22 mouse cellular contexts compared by ENCODE assay signal in genomic region chr17:65851749-65852148, GRCm38 (mm10). TPM values are rescaled to one million over a fixed set of nuclear protein-coding genes. Genes with fewer than 3 reads are reported as not detected.
DNase-seq lines count a peak whose midpoint lies in the region; ATAC-seq and TF ChIP-seq lines count a peak whose summit lies in the region.
"Had no signal": no experiment of that assay in that cellular context is flagged by ENCODE, and none has a peak within 500 bp of the region (broad histone marks: within the 10 kb centered on the region; RNA-seq: fewer than 3 reads in every experiment).

No protein-coding gene starts in this region.

- H3K27ac ChIP-seq in kidney, postnatal 0 days: no peak overlapping the region
- H3K27ac ChIP-seq in kidney, embryonic 15.5 days: no peak overlapping the region
- no peak overlapping the region for H3K27ac ChIP-seq in midbrain, postnatal 0 days (ENCODE audit: low read depth, low read length)
- no peak overlapping the region for H3K27ac ChIP-seq in midbrain, embryonic 15.5 days
- no peak overlapping the region for H3K27ac ChIP-seq in MEL (ENCODE audit: control insufficient read depth, low read depth, low read length)
- H3K27ac ChIP-seq: forebrain, embryonic 12.5 days; heart, embryonic 13.5 days; hindbrain, embryonic 14.5 days; lung, embryonic 15.5 days had no signal

- H3K9me3 ChIP-seq in kidney, postnatal 0 days (replicated peaks; ENCODE audit: low read length): no peaks in the 10 kb centered on the region
- no peaks in the 10 kb centered on the region for H3K9me3 ChIP-seq in kidney, embryonic 15.5 days (replicated peaks)
- no peaks in the 10 kb centered on the region for H3K9me3 ChIP-seq in midbrain, postnatal 0 days (ENCODE audit: low read length)
- no peaks in the 10 kb centered on the region for H3K9me3 ChIP-seq in midbrain, embryonic 15.5 days
- no peaks in the 10 kb centered on the region for H3K9me3 ChIP-seq in MEL (replicated peaks; ENCODE audit: insufficient read depth, low read length)
- H3K9me3 ChIP-seq: forebrain, embryonic 12.5 days; heart, embryonic 13.5 days; lung, embryonic 15.5 days had no signal

- TF ChIP-seq EP300 in MEL (IDR thresholded peaks at IDR 0.05; ENCODE audit: low read depth in 1 of 2, low read length in 2 of 2): no peak

- H3K36me3 ChIP-seq in kidney, postnatal 0 days (ENCODE audit: insufficient read depth, low read length): peaks cover 40% of the 10 kb centered on the region; the same call in 1 of the 2 replicates
- peaks cover 90% of the 10 kb centered on the region for H3K36me3 ChIP-seq in kidney, embryonic 15.5 days
- peaks cover 52% of the 10 kb centered on the region for H3K36me3 ChIP-seq in midbrain, postnatal 0 days (ENCODE audit: insufficient read depth, low read length)
- H3K36me3 ChIP-seq in midbrain, embryonic 15.5 days (replicated peaks): peaks cover 24% of the 10 kb centered on the region
- H3K36me3 ChIP-seq in MEL (ENCODE audit: control insufficient read depth in 1 of 2, insufficient read depth in 2 of 2, low read length in 2 of 2): peaks cover 1 to 6% of the 10 kb centered on the region in 2 experiments

- H3K4me3 ChIP-seq in kidney, postnatal 0 days (replicated peaks; ENCODE audit: low read depth, low read length): no peak overlapping the region
- no peak overlapping the region for H3K4me3 ChIP-seq in kidney, embryonic 15.5 days (replicated peaks)
- no peak overlapping the region for H3K4me3 ChIP-seq in midbrain, postnatal 0 days (ENCODE audit: low read depth, low read length)
- no peak overlapping the region for H3K4me3 ChIP-seq in midbrain, embryonic 15.5 days
- no peak overlapping the region for H3K4me3 ChIP-seq in MEL (ENCODE audit: control insufficient read depth in 1 of 2, insufficient read depth in 1 of 2, low read depth in 2 of 2, low read length in 2 of 2)
- H3K4me3 ChIP-seq: forebrain, embryonic 12.5 days; heart, embryonic 13.5 days; lung, embryonic 15.5 days had no signal

- no peak for DNase-seq in kidney, postnatal 0 days (ENCODE audit: low spot score)
- DNase-seq in midbrain, postnatal 0 days (ENCODE audit: low spot score): no peak
- peak; percentile 38 for DNase-seq in MEL (ENCODE audit: low read depth, low spot score)
- DNase-seq in yolk sac, embryonic 10.5 days (ENCODE audit: low spot score): no peak
- no peak for DNase-seq in cerebellum, postnatal 14 days
- DNase-seq: adrenal gland, postnatal 10 days; cerebellum, adult 9-10 months; heart, postnatal 36 days; kidney, adult 11 months; kidney, postnatal 10 days; left cerebral cortex, postnatal 4 days; liver; midbrain, embryonic 14.5 days; right cerebral cortex, postnatal 14 days; thymus, postnatal 14 days had no signal

- TF ChIP-seq CTCF in kidney, postnatal 0 days (IDR thresholded peaks at IDR 0.05; ENCODE audit: low read depth): peak; percentile 43
- TF ChIP-seq CTCF in midbrain, postnatal 0 days (IDR thresholded peaks at IDR 0.05): peak; percentile 52
- peak; percentile 24 to 53 (median 29); a peak in 4 of 6 replicates for TF ChIP-seq CTCF in MEL (IDR thresholded peaks at IDR 0.05 in 2 of 3, conservative IDR thresholded peaks at IDR 0.05 in 1 of 3; ENCODE audit: control insufficient read depth in 1 of 3, insufficient read depth in 1 of 3, low read depth in 2 of 3, low read length in 3 of 3, poor library complexity in 1 of 3, severe bottlenecking in 1 of 3)

- no peak overlapping the region for H3K4me2 ChIP-seq in kidney, postnatal 0 days (ENCODE audit: low read length)
- no peak overlapping the region for H3K4me2 ChIP-seq in kidney, embryonic 15.5 days
- no peak overlapping the region for H3K4me2 ChIP-seq in midbrain, postnatal 0 days (ENCODE audit: low read depth, low read length, poor library complexity, severe bottlenecking)
- no peak overlapping the region for H3K4me2 ChIP-seq in midbrain, embryonic 15.5 days
- H3K4me2 ChIP-seq: forebrain, embryonic 12.5 days; heart, embryonic 13.5 days; hindbrain, embryonic 14.5 days; lung, embryonic 15.5 days had no signal

- no peaks in the 10 kb centered on the region for H3K27me3 ChIP-seq in kidney, postnatal 0 days (ENCODE audit: insufficient read depth, low read length)
- no peaks in the 10 kb centered on the region for H3K27me3 ChIP-seq in kidney, embryonic 15.5 days
- no peaks in the 10 kb centered on the region for H3K27me3 ChIP-seq in midbrain, postnatal 0 days (ENCODE audit: insufficient read depth, low read length)
- H3K27me3 ChIP-seq in midbrain, embryonic 15.5 days (replicated peaks): no peaks in the 10 kb centered on the region
- H3K27me3 ChIP-seq in MEL (ENCODE audit: control insufficient read depth in 1 of 2, insufficient read depth in 2 of 2, low read length in 2 of 2): no peaks in the 10 kb centered on the region
- H3K27me3 ChIP-seq: forebrain, embryonic 12.5 days; heart, embryonic 13.5 days; lung, embryonic 15.5 days had no signal

- no peaks in the 10 kb centered on the region for H3K4me1 ChIP-seq in kidney, postnatal 0 days (replicated peaks; ENCODE audit: insufficient read depth, low read length)
- H3K4me1 ChIP-seq in kidney, embryonic 15.5 days: no peaks in the 10 kb centered on the region
- H3K4me1 ChIP-seq in midbrain, postnatal 0 days (ENCODE audit: insufficient read depth, low read length): no peaks in the 10 kb centered on the region
- peaks cover 5% of the 10 kb centered on the region for H3K4me1 ChIP-seq in midbrain, embryonic 15.5 days
- peaks cover 0 to under 1% of the 10 kb centered on the region in 2 experiments; a peak in 2 of 4 replicates for H3K4me1 ChIP-seq in MEL (ENCODE audit: control insufficient read depth in 1 of 2, insufficient read depth in 2 of 2, low read length in 2 of 2)
- H3K4me1 ChIP-seq: forebrain, embryonic 12.5 days; lung, embryonic 15.5 days had no signal

- peak; percentile 29 for TF ChIP-seq RAD21 in MEL (IDR thresholded peaks at IDR 0.05; ENCODE audit: low read depth, low read length)

- no peak overlapping the region for H3K9ac ChIP-seq in kidney, postnatal 0 days (ENCODE audit: low read depth, low read length)
- H3K9ac ChIP-seq in kidney, embryonic 15.5 days: no peak overlapping the region
- no peak overlapping the region for H3K9ac ChIP-seq in midbrain, postnatal 0 days (replicated peaks; ENCODE audit: low read length, poor library complexity, severe bottlenecking)
- H3K9ac ChIP-seq in midbrain, embryonic 15.5 days: no peak overlapping the region
- no peak overlapping the region for H3K9ac ChIP-seq in MEL (ENCODE audit: control insufficient read depth, low read depth, low read length, poor library complexity, severe bottlenecking)
- H3K9ac ChIP-seq: forebrain, embryonic 12.5 days; heart, embryonic 13.5 days; hindbrain, embryonic 14.5 days; lung, embryonic 15.5 days had no signal

- TF ChIP-seq POLR2A in MEL (IDR thresholded peaks at IDR 0.05; ENCODE audit: control insufficient read depth in 1 of 2, insufficient read depth in 1 of 2, low read depth in 1 of 2, low read length in 2 of 2, poor library complexity in 1 of 2): no peak

- H3K79me2 ChIP-seq in MEL (ENCODE audit: control insufficient read depth, insufficient read depth, low read length, poor library complexity): no peaks in the 10 kb centered on the region

- ATAC-seq in kidney, postnatal 0 days (replicated peaks; ENCODE audit: low FRiP score, low read depth): no peak
- no peak for ATAC-seq in kidney, embryonic 15.5 days (replicated peaks; ENCODE audit: low FRiP score)
- ATAC-seq in midbrain, postnatal 0 days (ENCODE audit: low FRiP score): no peak
- ATAC-seq in midbrain, embryonic 15.5 days (replicated peaks): no peak
- ATAC-seq: CD4-positive, CD25-positive, alpha-beta regulatory T cell, adult 4 months had no signal

- 89% methylated on average over 6 of the region's 6 CpGs for WGBS in kidney, postnatal 0 days
- WGBS in kidney, embryonic 15.5 days: 93% methylated on average over 6 of the region's 6 CpGs
- WGBS in midbrain, postnatal 0 days: 87% methylated on average over 6 of the region's 6 CpGs
- 90% methylated on average over 6 of the region's 6 CpGs for WGBS in midbrain, embryonic 15.5 days

TF ChIP-seq in MEL, 35 proteins besides CTCF, POLR2A, EP300 and RAD21:
- TF ChIP-seq MAX (IDR thresholded peaks at IDR 0.05; ENCODE audit: low read length): no peak
- peak; percentile 49 for TF ChIP-seq SMC3 (IDR thresholded peaks at IDR 0.05; ENCODE audit: low read depth, low read length)

RNA-seq across cellular contexts. Expression of gene Ralbp1, which starts 33.8 kb away (rescaled TPM):
- 72.1 and 74.2 TPM in 2 replicates for polyA plus RNA-seq in kidney, postnatal 0 days (2015; fragmentation: Nextera tagmentation; extraction: Ambion mirVana)
- 66.0 and 70.2 TPM in 2 replicates for polyA plus RNA-seq in kidney, embryonic 15.5 days (2015; fragmentation: Nextera tagmentation; extraction: Ambion mirVana)
- total RNA-seq in midbrain, postnatal 0 days (2014; rRNA removed): 32.9 and 42.0 TPM in 2 replicates
- polyA plus RNA-seq in midbrain, postnatal 0 days (2015; fragmentation: Nextera tagmentation; extraction: Ambion mirVana): 50.0 and 55.8 TPM in 2 replicates
- 57.6 and 67.4 TPM in 2 replicates for polyA plus RNA-seq in midbrain, embryonic 15.5 days (2015; fragmentation: Nextera tagmentation; extraction: Ambion mirVana)
- 53.2 and 57.7 TPM in 2 replicates for total RNA-seq in MEL (2012; rRNA removed)
- 10 to 100 TPM in 1 of 2 experiments, not detected in 1; 69.6 TPM for polyA plus RNA-seq in MEL (2012; ENCODE audit: insufficient read depth in 1 of 2, insufficient read length in 2 of 2, low read depth in 1 of 2, low replicate concordance in 2 of 2, missing spikeins in 1 of 2)
